Mouse (Mus musculus) G1E (cell line): Measurements from ENCODE around the gene Rae1.

ENCODE experiments used
- CTCF ChIP-seq: IDR thresholded peaks from 2 replicates; pipeline ENCODE4 v1.5.1; 2012; ENCODE audit warnings: low read depth, low read length, inconsistent platforms, mixed read lengths
- GATA2 ChIP-seq: IDR thresholded peaks from 2 replicates; pipeline ENCODE4 v1.6.1; 2012; ENCODE audit warnings: low read depth, low read length, inconsistent platforms, borderline replicate concordance
- POLR2AphosphoS5 ChIP-seq: IDR thresholded peaks from 2 replicates; pipeline ENCODE4 v1.6.1; 2012; ENCODE audit warnings: low read depth, low read length, inconsistent platforms; ENCODE audit not compliant: insufficient replicate concordance

DNA sequence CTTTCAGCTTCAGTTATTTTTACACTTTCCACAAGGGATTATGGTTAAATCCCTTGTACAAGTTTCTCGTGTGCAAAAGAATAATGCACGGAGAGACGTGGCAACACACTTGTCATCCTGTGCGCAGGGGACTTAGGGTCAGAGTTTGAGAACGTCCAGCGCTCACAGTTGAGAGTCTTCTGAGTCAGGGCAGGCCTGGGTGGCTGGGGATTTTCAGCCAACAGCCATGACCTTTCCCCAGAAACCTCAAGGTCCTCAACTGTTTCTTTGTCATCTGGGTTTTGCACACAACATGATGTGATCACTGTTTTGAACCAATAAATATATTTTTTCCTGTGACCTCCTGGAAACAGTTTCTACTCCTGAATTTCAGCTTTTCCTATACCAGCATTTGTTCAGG, 9.8 kb upstream of the Rae1 start:
- no peak for TF ChIP-seq CTCF
- TF ChIP-seq GATA2 = no peak
- no peak for TF ChIP-seq POLR2AphosphoS5
